Mouse (Mus musculus) gastrocnemius, postnatal 10 days (tissue): Measurements from ENCODE around the gene Csnk1g1. TPM values are rescaled to one million over a fixed set of nuclear protein-coding genes. Genes with fewer than 3 reads are reported as not detected.

ENCODE experiments used
- DNase-seq: peaks from one replicate; pipeline ENCODE4 v3.0.0; 2021; ENCODE audit warnings: mixed read lengths
- total RNA-seq, 2 experiments: library from RNA; stranded (reverse); gene quantifications; 2 replicates each; pipeline ENCODE4 v1.2.3; 2021

Gene Csnk1g1
- total RNA-seq, 2 experiments from 2014 or later: 7.2 to 12.4 TPM

- no peak for DNase-seq
Observed at GRCm38 (mm10) chr9:66068056-66068455, 159.3 kb downstream of the Csnk1g1 start.

GRCm38 (mm10) chr9:66068971-66069391, 160.3 kb downstream of the Csnk1g1 start:
- DNase-seq: peak; percentile 46

- peak; percentile 81 for DNase-seq
Observed at GRCm38 (mm10) chr9:66069583-66069982, 160.9 kb downstream of the Csnk1g1 start, which contains the start of gene Snx22. Gene Snx22 (minus strand): TSS chr9:66069719.

GRCm38 (mm10) chr9:66070151-66070550, 161.4 kb downstream of the Csnk1g1 start:
- DNase-seq: no peak

- DNase-seq: no peak
Observed at GRCm38 (mm10) chr9:66072754-66073153, 164.0 kb downstream of the Csnk1g1 start.

GRCm38 (mm10) chr9:66078072-66078471, 169.3 kb downstream of the Csnk1g1 start:
- DNase-seq: no peak

- DNase-seq: no peak
Observed at GRCm38 (mm10) chr9:66078493-66078892, 169.8 kb downstream of the Csnk1g1 start.

- DNase-seq: no peak
Observed at GRCm38 (mm10) chr9:66080804-66081459, 172.2 kb downstream of the Csnk1g1 start.

- DNase-seq: no peak
Observed at GRCm38 (mm10) chr9:66081999-66082398, 173.3 kb downstream of the Csnk1g1 start.

GRCm38 (mm10) chr9:66084171-66084570, 175.4 kb downstream of the Csnk1g1 start:
- DNase-seq: no peak

- no peak for DNase-seq
Observed at GRCm38 (mm10) chr9:66087062-66087461, 178.3 kb downstream of the Csnk1g1 start.

GRCm38 (mm10) chr9:66088411-66088810, 179.7 kb downstream of the Csnk1g1 start:
- peak; percentile 62 for DNase-seq

GRCm38 (mm10) chr9:66090593-66091244, 182.0 kb downstream of the Csnk1g1 start:
- no peak for DNase-seq

GRCm38 (mm10) chr9:66091327-66092231, 182.9 kb downstream of the Csnk1g1 start:
- DNase-seq: no peak

- no peak for DNase-seq
Observed at GRCm38 (mm10) chr9:66092664-66093063, 183.9 kb downstream of the Csnk1g1 start.

Other genes with a start within 250 kb of the Csnk1g1 start
- 100 to 1,000 TPM; 248 to 260 TPM for gene Oaz2, start 240.9 kb upstream of the Csnk1g1 start, total RNA-seq
- 10 to 100 TPM; 23.0 to 28.2 TPM for gene Zfp609, start 81.4 kb upstream of the Csnk1g1 start, total RNA-seq
- gene Pclaf, start 18.7 kb upstream of the Csnk1g1 start, total RNA-seq: 10 to 100 TPM in 1 of 2 experiments, 1 to 10 TPM in 1; 9.2 to 10.9 TPM
- gene Trip4, start 130 bp upstream of the Csnk1g1 start, total RNA-seq: 10 to 100 TPM; 18.0 to 18.3 TPM
- gene Ppib, start 151.3 kb downstream of the Csnk1g1 start, total RNA-seq: 100 to 1,000 TPM; 204 to 237 TPM
- gene Snx22, start 160.8 kb downstream of the Csnk1g1 start, total RNA-seq: 1 to 10 TPM in 1 of 2 experiments, under 1 TPM in 1; 0.80 to 1.4 TPM
- 10 to 100 TPM; 36.4 to 42.5 TPM for gene Snx1, start 217.7 kb downstream of the Csnk1g1 start, total RNA-seq
- 10 to 100 TPM; 39.6 to 46.0 TPM for gene Ciao2a, start 217.7 kb downstream of the Csnk1g1 start, total RNA-seq
- 10 to 100 TPM; 15.5 to 19.1 TPM for gene Dapk2, start 249.3 kb downstream of the Csnk1g1 start, total RNA-seq